Mouse (Mus musculus): ENCODE results near the gene Mbnl2.

DNA sequence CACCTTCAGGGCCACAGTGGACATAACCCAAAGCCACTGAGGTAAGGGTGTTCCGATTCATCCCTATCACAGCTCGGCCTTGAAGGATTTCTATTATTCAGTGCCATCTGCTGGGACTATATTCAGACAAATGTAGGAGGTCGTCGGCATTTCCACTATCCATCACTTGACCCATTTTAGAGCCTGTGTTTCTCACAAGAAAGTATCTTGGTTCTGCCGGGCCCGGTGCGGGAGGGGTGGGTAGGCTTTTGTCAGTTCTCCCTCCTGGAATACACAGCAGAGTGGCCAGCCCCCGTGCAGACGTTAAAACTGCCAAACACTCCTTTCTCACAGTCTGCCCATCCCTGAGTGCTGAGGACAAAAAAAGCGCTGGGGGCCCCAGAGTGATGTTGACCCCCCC lies 134.4 kb downstream of the Mbnl2 start:
- no peak for TF ChIP-seq CTCF (IDR thresholded peaks at IDR 0.05; ENCODE audit: extremely low read depth, insufficient read depth, insufficient read length, insufficient replicate concordance)
- no peak for TF ChIP-seq POLR2A (IDR thresholded peaks at IDR 0.05; ENCODE audit: low read depth, low read length)
